Mouse (Mus musculus): ENCODE data around the gene Npas3.
"Not testable (repeated sequence)": the region's sequence is repeated elsewhere in the genome, so short reads cannot be mapped to it uniquely, and the experiment has no call there.

The Npas3 gene

DNA sequence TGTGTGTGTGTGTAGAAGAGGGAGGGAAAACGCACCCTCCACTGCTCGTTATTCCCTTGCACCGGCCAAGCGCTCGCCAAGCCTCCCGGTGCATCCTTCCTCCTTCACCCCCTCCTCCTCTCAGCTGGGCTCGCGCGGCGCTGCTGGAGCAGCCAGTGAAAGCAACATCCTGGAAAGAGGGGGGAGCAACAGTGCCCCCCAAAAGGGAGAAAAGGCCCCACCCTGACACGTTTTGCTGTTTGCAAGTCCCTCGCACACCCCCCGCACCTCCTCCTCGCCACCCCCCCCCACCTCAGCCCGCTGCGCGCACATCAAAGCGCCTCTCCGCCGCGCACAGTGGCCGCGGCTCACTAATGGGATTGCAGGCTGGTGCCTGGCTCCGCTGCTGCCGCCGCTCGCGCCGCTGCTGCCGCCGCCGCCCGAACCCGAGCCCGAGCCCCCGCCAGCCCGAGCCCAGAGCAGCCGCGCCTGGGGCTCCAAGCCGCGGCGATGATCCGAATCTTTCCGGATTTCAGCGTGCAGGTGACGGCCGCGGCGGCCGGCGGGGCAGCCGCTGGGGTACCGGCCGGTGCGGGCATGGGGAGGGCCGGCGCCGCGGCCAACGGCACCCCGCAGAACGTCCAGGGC, at the start of gene Npas3:
Gene Npas3 (plus strand): TSS at position 577 of the 627 bp plus-strand sequence.
- no peak for DNase-seq

- no peak for DNase-seq
Measured at GRCm38 (mm10) chr12:53217141-53217540, 31.3 kb upstream of the Npas3 start.

- peak; percentile 13 for DNase-seq
Measured at GRCm38 (mm10) chr12:53222742-53223141, 25.7 kb upstream of the Npas3 start.

GRCm38 (mm10) chr12:53227356-53227755, 21.1 kb upstream of the Npas3 start:
- no peak for DNase-seq

GRCm38 (mm10) chr12:53229419-53229818, 19.1 kb upstream of the Npas3 start:
- no peak for DNase-seq

- no peak for DNase-seq
Measured at GRCm38 (mm10) chr12:53246181-53246580, 2.3 kb upstream of the Npas3 start.

DNA sequence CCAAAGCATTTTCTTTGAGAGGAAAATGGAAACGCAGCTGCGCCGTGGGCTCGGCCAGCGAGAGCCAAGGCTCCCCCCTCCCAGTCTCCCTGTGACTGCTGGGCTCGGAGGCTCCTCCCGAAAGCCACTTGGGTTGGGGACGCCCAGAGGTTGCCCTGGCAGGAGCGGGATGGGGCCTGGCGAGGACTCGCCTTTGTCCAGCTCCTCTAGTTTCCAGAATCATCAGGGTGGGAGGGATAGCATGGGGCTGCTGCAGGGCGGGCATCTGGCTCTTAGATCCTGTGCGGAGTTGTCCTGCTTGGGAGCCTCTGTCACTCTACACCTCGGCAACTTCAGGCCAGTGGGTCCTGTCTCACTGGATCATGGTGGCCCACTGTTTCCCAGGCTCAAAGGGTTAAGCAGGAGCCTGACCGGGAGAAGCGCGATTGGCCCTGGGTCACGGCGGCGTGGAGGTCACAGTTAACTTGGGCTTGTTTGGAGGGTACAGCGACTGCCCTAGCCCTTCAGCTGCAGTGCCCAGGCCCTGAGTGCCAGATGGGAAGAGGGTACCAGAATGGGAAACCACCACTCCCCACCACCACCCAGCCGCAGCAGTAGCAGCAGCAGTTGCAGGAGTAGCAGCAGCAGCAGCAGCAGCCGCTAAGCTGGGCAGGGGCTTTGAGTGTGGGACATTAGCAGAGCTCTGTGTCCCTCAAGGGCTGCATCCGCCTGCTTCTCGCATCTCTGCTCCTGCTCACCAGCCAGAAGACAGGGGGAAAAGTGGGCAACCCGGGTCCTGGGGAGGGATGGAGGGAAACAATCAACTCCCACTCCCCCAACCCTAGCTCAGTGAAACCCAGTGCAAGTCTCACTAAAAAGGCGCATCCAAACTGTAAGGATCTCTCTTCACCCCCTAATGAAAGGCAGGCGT, 1.6 kb upstream of the Npas3 start:
- DNase-seq: no peak

- no peak for DNase-seq
Measured at GRCm38 (mm10) chr12:53247491-53248035, 914 bp upstream of the Npas3 start.

DNA sequence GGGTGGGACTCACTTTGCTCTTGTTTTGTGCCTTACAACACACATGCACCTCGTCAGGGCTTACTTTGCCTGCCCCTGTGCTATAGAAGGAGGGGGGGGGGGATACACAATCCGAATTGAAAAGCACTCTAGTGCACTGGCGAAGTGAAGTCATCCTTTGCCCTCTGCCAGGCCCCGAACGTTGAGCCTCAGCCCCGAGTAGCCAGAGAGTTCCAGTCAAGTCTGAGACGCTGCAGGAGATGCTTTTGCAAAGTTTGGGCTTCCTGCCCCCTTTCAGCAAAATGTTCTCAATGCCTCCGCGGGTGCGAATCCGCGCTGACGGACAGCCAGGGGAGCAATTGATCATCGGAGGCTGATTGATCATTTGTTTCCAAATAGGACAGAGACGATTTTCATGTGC, 319 bp downstream of the Npas3 start:
- no peak for DNase-seq

- peak; percentile 50 for DNase-seq
Measured at GRCm38 (mm10) chr12:53251701-53252181, 3.3 kb downstream of the Npas3 start.

DNA sequence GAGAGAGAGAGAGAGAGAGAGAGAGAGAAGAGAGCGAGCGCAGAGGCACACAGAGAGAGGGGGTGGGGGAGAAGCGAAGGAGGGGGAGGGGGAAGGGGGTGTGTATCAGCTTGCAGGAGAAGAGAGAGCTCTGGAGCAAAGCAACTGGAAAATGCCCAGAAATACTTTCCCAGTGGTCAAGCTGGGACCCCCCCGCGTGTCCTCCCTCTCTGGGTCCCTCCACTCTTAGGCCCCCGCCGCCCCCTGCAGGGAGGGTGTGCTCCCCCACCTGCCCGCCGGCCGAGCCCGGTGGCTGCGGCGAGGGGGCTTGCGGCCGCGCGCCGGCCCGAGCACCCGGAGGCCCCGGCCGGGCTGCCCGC, 3.7 kb downstream of the Npas3 start:
- DNase-seq: no peak

DNA sequence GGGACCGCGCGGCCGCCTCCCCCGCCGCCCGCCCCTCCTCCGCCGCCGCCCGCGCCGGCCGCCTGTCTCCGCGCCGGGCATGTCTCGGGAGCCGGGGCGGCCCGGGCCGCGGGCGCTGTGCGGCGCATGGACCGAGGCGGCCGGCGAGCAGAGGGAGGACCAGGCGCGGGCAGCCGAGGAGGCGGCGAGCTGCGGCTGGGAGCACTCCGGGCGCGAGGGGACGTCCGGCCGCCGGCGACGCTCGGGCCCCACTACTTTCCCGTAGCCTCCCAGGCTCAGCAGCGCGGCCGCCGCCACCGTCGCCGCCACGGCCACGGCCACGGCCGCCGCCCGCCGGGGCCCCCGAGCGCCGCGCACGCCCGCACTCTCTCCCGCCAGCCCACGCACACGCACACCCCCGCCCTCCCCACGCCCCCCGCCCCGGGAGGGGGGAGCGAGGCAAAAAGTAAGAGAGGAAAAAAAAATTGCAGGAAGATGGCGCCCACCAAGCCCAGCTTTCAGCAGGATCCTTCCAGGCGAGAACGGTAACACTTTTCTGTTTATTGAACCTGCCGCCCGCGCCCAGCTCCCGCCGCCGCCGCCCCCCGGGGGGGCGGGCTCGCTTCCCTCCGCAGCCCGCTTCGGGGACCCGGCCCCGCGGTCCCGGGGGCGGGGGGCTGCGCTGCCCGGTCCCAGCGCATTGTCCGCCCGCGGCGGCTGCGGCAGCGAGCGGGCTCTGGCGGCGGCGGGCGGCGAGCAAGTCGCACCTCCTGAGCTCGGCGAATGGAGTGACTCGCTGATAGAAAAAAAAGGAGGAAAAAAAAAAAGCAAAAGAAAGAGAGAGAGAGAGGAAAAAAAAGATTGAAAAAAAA, 4.3 kb downstream of the Npas3 start:
- DNase-seq: no peak

DNA sequence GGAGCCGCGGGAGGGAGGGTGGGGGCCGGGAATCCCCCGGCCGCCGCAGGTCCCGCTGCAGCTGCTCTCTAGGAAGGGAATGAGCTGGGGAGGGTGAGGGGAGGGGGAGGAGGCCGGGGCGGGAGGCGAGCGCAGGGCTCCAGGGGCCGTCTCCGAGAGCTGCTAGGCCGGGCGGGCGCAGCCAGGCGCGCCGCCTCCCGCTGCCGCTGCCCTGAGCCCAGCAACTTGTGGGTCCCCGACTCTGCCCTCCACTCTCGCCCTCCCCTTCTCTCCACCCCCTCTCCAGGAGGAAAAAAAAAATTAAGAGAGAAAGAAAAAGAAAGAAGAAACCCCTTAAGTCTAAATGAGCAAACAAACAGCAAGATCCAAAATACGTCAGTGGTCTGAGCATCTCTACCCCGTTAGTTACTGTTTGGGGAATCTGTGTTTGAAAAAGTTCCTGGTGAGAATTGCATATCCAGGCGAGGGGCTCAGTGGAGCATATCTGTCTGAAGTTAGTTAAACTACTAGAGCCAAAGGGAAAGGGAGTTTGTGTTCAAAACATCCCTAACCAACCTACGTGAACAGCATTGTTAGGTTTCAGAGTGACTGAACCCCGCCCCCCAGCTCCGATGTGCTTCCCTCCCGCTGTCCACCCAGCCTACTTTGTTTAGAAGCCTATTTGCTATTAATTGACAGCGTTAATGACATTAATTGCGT, 5.1 kb downstream of the Npas3 start:
- DNase-seq: peak; percentile 14

- DNase-seq: no peak
Measured at GRCm38 (mm10) chr12:53254160-53254480, 5.6 kb downstream of the Npas3 start.

DNA sequence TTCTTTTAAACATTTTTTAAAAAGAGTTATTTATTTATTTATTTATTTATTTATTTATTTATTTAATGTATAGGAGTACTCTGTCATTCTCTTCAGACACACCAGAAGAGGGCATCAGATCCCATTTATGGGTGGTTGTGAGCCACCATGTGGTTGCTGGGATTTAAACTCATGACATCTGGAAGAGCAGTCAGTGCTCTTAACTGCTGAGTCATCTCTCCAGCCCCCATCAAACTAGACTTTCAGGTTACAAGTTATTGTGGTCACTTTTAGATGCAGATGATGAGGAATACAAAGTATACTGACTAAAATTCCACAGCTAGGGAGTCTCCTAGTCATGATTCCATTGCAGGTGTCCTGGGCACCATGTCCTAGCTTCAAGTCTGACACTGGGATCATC, 26.0 kb downstream of the Npas3 start:
- DNase-seq: not testable (repeated sequence)

GRCm38 (mm10) chr12:53277393-53277792, 28.9 kb downstream of the Npas3 start:
- DNase-seq: no peak

DNA sequence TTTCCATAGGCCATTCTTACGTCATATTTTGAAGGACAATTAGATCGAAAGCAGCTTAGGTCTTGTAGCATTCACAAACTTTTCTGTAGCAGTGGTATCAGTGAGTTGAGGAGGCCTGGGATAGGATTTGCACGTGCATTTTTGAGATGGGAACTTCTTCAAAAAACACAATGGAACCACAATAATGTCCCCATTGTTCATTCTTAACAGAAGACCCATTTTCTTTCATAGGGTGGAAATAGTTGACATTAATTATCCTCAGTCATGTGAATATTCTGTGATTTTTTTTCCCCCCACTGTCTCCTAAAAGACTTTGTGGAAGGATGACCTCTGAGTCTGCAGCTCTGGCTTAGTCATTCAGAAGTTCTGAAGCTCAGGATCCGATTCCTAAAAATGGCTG, 41.9 kb downstream of the Npas3 start:
- DNase-seq: no peak

DNA sequence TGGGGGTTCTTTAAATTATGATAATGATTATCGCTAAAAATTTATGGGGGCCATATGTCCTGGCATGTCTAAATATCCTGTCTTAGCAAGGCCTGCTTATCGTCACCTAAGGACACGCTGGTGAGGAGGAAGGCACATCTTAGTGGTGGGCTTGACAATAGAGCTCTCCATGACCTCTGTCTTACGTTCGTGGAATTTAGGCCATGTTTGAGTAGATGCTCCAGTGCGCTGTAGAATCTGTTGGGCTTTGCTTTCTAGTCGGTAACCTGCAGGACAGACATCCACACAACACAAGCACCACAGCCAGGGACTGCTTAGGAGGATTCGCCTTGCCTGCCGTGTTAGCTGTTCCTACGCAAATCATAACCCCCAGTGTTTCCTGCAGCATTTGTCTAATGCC, 42.4 kb downstream of the Npas3 start:
- no peak for DNase-seq

- DNase-seq: no peak
Measured at GRCm38 (mm10) chr12:53292010-53292409, 43.5 kb downstream of the Npas3 start.

GRCm38 (mm10) chr12:53292508-53293300, 44.2 kb downstream of the Npas3 start:
- DNase-seq: no peak

GRCm38 (mm10) chr12:53294011-53294410, 45.5 kb downstream of the Npas3 start:
- DNase-seq: no peak

- peak; percentile 35 for DNase-seq
Measured at GRCm38 (mm10) chr12:53295747-53296146, 47.3 kb downstream of the Npas3 start.
